Mouse (Mus musculus) thymus, adult 2 months (tissue): Measurements from ENCODE around the gene Myo3b.

Experiments used
- CTCF ChIP-seq: fragments of 200-500 bp; IDR thresholded peaks from 2 replicates; pipeline ENCODE4 v1.5.1; 2012; ENCODE audit warnings: mild to moderate bottlenecking, control low read depth, low read length, moderate library complexity, borderline replicate concordance; ENCODE audit not compliant: control insufficient read depth, poor library complexity, insufficient read depth; ENCODE audit errors: extremely low read depth
- POLR2A ChIP-seq: fragments of 200-500 bp; IDR thresholded peaks from 2 replicates; pipeline ENCODE4 v1.6.1; 2012; ENCODE audit warnings: mild to moderate bottlenecking, low read length, control low read depth, moderate library complexity; ENCODE audit not compliant: control insufficient read depth, poor library complexity, insufficient read depth; ENCODE audit errors: extremely low read depth

- TF ChIP-seq POLR2A (no peak), CTCF (no peak)
These were observed 349.7 kb downstream of the Myo3b start for GRCm38 (mm10) chr2:70388645-70389044.
